Mouse (Mus musculus) spleen, adult 18-20 months (tissue): ENCODE results near the gene Tmc3.

Experiments used
- DNase-seq, 2 experiments: peaks; one replicate each; pipeline ENCODE4 v3.0.0; 2022; ENCODE audit warnings: mixed read lengths in 2 of 2

The Tmc3 gene

DNA sequence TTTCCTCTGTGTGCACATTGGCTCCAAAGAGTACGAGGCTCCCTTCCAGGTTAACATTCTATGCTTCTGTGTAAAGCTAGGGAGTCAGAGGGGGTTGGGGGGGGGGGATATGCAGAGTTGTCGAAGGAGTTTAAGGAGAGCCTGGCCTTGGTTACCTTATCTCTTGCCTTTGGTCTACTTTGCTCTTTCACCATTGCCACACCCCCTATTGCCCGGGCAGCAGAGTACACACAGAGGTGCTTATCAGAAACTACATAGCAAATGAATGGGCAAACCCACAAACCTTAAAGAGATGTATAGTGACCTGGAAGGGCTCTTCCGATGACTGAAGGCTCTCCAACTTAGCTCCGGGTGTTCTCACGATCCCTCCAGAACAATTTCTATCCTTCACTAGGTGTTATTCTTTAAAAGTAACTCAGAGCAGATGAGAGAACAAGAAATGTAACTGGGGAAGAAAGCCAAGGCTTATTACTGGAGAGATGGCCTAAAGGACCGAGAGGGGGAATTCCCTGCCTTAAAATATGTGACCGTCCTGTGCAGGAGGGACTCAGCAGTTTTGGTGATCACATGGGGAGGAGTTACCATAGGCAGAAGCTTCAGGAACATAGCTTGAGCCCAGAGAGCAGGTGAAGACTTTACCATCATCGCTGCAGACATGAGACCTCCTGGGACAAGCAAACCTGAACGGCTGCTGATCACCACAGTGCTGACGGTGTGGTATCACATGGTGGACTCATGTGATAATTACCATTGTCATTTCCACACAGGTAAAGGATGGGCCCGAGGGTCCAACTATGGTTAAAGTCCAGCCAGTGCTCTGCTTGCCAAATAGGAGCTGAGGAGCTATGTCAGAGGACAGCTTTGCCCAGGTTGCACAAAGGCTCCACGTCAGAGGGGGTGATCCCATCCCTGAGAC, 14.5 kb downstream of the Tmc3 start:
- no peak for DNase-seq

- DNase-seq, result peak; percentile 40 to 63
Measured at GRCm38 (mm10) chr7:83599913-83600286, 15.2 kb downstream of the Tmc3 start.

DNA sequence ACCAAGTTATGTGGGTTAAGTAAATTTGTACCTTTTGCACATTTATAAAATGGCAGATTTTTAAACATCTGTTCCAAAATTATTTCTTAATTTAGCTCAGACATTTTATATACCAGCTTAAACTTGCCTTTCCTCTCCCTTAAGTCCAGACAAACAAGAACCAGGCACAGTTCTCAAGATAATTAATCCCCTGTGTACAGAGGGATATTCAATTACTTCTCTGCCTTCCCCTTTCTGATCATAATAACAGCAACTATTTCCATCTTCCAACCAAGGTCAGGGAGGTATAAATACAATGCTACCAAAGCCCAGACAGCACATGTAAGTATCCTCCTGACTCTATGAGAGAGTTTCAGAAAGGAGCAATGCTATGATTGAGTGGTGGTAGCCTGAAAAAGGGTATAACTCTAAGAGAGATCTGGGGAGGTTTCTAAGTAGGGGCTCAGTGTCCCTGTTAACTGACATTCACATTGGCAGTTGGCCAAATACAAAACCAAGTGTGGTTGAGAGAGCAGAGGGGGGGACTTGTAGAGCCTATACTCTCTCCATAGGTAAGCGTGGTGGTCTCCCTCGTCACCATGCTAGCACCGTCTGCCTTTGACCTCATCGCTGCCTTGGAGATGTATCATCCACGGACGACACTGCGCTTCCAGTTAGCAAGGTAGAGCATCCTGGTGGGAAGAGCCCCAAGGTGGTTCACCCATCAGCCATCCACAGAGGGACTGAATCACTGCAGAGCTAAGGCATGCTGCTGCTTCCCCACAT, 19.6 kb downstream of the Tmc3 start:
- DNase-seq, result no peak

- DNase-seq, result no peak
Measured at GRCm38 (mm10) chr7:83606796-83607195, 22.1 kb downstream of the Tmc3 start.

DNA sequence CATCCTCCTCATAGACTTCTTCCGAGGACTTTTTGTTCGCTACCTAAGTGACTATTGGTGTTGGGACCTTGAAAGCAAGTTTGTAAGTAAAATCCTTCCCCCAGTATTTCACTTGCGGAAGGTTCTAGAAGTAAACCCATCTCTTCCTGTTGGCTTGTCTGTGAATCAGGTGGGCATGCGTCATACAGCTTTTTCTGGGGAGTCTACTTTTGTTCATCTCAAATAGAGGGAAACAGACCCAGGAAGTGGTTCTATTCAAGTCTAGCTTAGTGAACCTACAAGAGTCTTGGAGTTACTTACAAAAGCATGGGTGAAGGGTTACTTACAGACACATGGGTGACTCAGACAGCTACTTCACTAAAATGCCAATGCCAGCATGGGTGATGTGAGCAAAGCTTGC, 25.2 kb downstream of the Tmc3 start:
- DNase-seq, result no peak

GRCm38 (mm10) chr7:83611886-83612285, 27.2 kb downstream of the Tmc3 start:
- no peak for DNase-seq

DNA sequence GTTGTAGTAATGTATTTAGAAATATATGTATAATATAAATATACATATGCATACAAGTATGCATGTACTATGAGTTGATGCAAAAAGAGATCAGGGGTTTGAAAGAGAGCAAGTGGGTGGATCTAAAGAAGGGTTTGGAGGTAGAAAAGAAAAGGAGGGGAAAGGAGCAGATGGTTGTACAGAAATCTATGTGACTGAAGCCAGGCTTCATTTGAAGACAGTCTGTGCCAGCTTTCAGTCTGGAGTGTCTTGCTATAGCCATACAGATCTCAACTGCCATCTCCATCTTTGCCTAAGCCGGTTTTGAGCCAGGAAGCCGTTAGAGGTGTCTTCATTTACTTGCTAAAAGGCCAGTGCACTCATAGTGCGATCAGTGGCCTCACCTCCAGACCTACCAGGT, 30.5 kb downstream of the Tmc3 start:
- DNase-seq, result no peak

DNA sequence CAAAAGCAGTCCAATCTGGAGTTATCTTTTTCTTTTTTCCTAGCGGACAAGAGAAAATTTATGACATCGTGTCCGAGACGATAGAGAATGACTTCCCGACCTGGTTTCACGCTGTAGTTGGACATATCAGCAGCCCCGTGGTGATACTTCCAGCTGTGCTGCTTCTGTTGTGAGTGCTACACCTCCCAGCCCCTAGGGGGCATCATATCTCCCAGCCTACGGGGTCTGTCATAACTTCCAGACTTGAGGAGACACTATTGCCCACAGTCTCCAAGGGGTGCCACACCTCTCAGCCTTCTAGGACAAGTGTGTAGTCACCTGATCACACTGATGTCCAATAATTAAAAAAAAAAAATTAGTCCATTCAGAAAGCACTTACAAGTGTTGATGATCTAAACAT, 31.1 kb downstream of the Tmc3 start:
- peak in 1 of 2 experiments; percentile 37 for DNase-seq

- no peak for DNase-seq
Measured at GRCm38 (mm10) chr7:83616268-83616667, 31.5 kb downstream of the Tmc3 start.

DNA sequence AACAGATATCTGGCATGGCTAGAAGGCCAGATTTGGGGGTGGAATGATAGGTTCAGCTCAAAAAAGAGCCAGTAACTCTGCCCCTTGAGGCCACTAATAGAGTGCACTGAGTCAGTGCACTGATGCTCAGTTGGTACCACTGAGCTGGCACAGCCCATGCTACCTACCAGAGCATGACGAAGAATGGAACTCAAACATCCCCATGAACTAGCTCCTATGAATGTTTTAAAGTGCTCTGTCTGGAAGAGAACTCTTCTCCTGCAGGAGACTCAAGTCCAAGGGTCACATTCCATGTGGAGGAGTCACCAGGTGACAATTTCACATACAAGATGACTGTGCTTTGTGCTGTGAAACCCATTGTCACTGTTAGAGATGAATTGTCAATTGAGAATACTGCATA, 34.0 kb downstream of the Tmc3 start:
- DNase-seq, result no peak

DNA sequence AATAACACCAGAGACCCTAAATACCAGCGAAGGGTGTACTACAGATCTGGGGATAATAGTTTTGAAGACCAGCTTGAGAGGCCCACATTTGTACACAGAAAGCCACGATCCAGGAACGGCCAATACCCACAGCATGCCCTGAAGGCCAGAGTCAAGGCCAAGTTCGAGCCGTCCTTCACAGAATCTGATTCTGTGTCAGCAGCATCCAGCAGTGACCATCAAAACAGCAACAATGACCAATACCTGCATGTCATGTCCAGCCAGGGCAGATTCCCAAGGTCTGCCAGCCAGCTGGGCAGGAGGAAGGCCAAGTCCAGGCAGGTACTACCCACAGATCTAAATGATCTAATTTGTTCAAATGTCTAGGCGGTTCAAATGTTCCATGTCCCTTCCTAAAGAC, 37.9 kb downstream of the Tmc3 start:
- DNase-seq, result no peak

DNA sequence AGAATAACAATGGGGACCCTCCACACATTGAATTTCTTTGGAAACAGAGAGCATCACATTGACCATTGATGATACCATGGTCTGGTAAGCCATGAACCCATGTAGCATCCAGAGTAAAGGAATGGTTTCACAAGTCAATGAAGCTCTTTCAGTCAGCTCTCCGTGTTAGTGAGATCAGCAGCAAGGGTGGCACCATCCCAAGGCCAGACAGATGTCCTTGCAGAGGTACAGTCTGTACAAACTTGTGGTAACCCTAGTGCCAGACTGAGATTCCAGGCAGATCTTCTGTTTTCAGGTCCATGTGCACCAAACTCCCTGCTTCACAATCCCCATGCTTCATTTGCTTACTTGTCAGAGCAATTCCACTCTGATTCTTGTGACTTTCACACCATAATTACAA, 39.3 kb downstream of the Tmc3 start:
- no peak for DNase-seq

- no peak for DNase-seq
Measured at GRCm38 (mm10) chr7:83626557-83627257, 42.0 kb downstream of the Tmc3 start.

DNA sequence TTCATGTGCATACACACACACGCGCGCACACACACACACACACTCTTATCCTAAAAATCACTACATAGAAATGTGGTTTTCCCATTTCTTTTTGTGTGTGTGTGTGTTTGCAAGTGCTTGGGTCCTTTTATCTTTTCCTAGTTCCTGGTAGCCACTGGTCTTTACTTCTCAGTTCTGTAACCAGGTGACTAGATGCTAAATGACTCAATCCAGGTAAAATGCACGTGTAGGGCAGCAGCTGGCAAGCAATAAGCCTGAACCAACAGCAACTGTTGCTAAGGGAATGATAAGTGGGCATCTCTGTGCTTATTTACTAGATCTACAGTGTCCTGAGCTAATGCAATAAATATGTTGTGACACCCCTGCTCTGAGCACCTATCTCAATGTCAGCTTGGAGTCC, 42.6 kb downstream of the Tmc3 start:
- no peak for DNase-seq

GRCm38 (mm10) chr7:83631073-83631827, 46.5 kb downstream of the Tmc3 start:
- DNase-seq, result no peak

GRCm38 (mm10) chr7:83631828-83632681, 47.3 kb downstream of the Tmc3 start, which contains the start of gene Stard5:
Stard5 (plus strand) TSS chr7:83631959.
- DNase-seq, result peak; percentile 88 to 92

GRCm38 (mm10) chr7:83632682-83633120, 48.0 kb downstream of the Tmc3 start:
- no peak for DNase-seq

DNA sequence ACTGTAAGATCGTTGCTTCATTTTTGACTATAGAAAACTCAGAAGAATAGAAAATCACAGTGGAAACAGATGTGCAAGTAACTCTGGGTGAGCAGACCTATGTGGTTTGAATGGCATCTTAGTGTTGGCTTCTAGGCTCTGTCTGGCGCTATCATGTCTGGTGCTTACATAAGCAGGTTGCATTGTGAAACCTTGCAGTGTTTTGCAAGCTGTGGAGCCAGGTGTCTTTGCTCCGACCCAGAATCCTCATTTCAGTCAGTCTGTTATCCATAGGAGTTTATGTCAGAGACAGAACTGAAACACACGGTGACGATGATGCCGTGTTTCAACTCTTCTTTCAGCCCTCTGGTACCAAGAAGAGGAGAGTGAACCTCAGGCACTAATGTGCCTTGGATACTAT, 49.1 kb downstream of the Tmc3 start:
- no peak for DNase-seq

DNA sequence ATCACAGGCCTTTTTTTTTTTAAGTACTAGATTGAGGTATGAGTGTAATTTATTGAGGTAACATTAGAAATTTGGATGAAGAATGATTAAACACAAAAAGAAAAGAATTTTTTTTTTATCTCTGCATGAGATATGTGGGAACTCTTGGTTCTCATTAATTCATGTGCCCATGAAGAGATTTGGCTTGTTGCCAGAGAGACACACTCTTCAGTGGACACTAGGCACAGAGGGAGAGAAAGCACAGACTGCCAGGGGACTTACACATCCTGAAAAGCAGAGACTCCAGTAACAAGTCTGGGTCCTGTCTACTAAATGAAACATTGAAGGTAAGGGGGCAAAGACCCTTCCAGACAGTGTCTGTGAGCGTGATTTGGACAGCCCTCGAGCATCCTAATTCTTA, 51.0 kb downstream of the Tmc3 start:
- DNase-seq, result no peak

- no peak for DNase-seq
Measured at GRCm38 (mm10) chr7:83636425-83636824, 51.7 kb downstream of the Tmc3 start.

GRCm38 (mm10) chr7:83637781-83638583, 53.3 kb downstream of the Tmc3 start:
- no peak for DNase-seq
